Mouse (Mus musculus) spleen, adult 18-20 months (tissue): ENCODE measurements at regions not wholly inside any gene's neighbourhood (a gene's known extent, or its start where the extent isn't known, plus 50 kb on each side); places are given as distances from the start of the nearest gene placed in this dataset.

Experiments
- DNase-seq, 2 experiments: peaks; one replicate each; pipeline ENCODE4 v3.0.0; 2022; ENCODE audit warnings: mixed read lengths in 2 of 2

GRCm38 (mm10) chr8:18536059-18536458, 442.0 kb downstream of the Defb40 start:
- DNase-seq: no peak

DNA sequence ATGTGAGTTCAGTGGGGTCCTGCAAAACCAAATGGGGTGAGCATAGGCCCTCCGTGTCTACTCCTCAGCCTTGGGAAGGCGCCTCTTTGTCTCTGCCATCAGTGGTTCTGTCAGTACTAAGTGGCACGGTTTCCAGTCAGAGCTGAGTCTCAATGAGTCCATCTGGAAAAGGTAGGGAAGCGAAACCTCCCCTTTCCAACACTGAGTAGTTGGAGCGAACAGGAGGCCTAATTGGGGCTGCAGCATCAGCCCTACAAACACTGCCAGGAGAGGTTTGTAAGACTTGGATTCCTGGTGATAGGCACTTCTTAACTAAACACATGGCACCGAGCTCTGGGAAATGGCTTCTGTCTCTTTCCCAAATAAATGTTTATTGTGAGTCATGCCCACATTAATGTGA, 449.9 kb downstream of the Defb40 start:
- DNase-seq: no peak

- no peak for DNase-seq
These were observed 465.6 kb downstream of the Defb40 start for GRCm38 (mm10) chr8:18512409-18512808.

GRCm38 (mm10) chr8:18506158-18507022, 471.7 kb downstream of the Defb40 start:
- no peak for DNase-seq

GRCm38 (mm10) chr8:18490620-18491019, 487.4 kb downstream of the Defb40 start:
- DNase-seq: no peak

- DNase-seq: no peak
These were observed 498.0 kb downstream of the Defb40 start for GRCm38 (mm10) chr8:18480081-18480480.

DNA sequence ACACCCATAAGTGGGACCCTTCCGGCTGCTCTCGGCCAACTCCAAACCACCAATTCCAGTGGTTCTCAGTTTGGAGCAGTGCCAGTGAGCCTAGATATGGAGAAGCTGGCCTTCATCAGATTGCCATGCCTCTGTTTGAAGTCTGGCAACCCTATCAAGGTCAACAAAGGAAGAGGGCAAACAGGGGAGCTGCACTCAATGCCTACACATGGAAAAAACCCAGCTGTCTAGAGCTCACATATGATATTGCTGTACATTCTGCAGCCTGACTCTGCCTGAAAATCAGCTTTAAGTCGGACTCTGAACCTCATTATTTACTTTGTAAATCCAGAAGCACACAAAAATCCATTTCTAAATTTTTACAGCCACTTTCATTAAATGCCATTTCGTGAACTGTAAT, 499.9 kb downstream of the Defb40 start:
- DNase-seq: no peak

DNA sequence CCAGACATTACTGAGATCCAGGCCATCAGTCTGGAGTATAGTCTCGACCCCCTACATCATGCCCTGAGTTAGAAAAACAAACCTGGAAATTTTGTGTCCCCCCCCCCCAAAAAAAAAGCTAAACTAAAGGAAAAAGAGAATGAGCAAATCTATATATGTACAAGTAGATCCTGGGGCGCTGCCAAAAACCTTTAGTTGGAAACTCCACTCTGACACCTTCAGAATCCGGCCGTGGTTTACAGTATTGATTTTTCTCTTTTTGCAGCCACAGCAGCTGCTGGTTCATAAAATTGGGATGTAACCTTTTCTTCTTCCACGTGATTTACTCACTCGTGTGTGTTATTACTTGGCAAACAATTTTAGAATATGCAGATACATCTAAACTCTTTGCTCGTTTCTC, 510.5 kb downstream of the Defb40 start:
- DNase-seq: no peak

GRCm38 (mm10) chr8:18460609-18461008, 517.4 kb downstream of the Defb40 start:
- DNase-seq: no peak

GRCm38 (mm10) chr8:18457470-18457869, 520.6 kb downstream of the Defb40 start:
- DNase-seq: no peak

DNA sequence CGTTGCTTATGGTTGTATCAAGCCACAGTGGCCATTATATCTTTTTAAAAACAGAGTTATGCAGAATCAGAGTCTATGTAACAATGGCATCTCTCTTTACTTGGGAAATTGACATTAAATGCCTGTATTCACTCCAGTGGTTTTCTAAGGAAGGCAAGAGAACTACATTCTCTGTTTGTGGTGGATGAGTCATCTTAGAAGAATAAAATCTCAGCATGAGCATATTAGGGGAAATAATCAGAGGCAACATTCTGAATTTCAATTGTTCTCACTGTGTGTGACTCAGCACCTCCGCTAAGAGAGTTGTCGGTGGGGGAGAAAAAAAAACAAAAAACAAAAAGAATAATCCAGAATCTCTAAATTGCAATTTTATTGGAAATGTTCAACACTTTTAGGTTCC, 529.0 kb downstream of the Defb40 start:
- DNase-seq: no peak

DNA sequence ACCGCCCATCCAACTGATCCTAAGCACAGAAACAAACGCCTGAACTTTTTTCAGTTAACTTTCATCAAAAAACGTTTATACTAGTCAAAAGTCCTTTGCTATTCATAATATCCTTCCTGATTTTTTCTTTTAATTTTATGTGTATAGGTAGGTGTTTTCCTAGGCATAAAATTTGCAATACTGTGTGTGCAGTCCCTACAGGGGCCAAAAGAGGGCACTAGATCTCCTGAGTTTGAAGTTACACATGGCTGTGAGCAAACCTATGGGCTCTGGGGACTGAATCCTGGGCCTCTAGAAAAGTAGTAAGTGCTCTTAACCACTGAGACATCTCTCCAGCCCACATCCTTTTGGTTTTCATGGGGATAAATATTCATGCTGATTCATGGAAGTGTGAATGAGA, 535.8 kb downstream of the Defb40 start:
- DNase-seq: no peak

DNA sequence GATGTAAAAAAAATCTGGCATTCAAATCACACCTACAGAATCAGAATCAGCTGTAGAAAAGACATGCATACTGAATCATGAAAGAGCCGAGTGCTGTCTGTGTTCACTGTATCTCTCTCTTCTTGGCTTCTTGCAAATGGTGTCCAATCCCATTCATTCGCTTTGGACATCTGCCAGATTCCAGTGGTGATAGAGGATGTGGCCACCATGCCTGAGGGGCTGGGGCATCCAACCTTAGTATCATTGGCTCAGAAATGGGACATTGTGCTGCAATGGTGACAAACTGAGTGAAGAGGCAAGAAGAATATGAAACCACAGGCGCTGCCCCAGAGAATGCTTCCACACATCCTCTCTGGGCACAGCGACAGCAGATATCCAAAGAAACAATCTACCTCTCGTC, 555.2 kb downstream of the Defb40 start:
- no peak for DNase-seq

DNA sequence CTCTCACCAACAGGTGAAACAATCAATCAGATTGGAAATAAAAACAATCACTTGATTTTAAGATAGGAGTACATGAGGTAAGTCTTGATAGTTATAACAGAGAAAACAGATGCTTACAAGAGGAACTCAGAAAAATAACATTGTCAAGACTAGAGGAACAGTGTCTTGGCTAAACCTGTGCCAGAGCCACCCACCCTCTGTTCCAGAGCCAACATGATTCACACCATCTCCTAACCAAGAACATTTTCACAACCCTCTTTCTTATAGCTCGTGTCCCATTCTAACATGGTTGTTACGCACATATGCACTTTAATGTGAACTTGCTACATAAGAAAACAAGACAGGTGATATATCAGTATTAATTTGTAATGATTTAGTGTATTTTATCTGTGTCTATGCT, 565.6 kb downstream of the Defb40 start:
- DNase-seq: no peak

- no peak for DNase-seq
These were observed 571.6 kb downstream of the Defb40 start for GRCm38 (mm10) chr8:18406446-18406845.

DNA sequence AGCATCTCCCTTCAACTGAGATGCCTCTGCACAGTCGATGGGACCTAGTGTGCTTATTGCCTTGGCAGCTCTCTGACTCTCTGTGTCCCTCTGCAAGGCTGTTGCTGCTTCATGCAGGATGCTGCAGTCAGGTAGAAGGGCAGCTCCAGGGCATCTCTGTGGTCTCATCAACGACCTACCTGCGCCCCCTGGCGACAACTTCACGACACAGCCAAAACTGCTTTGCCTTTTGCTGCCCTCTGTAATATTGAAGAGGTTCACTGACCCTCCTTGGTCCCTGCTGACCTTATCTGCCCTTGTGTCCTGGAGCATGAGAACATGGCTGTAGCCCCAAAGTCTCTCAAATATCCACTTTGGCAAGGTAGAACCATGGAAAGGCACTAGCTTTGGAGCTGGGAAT, 589.7 kb downstream of the Defb40 start:
- peak in 1 of 2 experiments; percentile 6 for DNase-seq

DNA sequence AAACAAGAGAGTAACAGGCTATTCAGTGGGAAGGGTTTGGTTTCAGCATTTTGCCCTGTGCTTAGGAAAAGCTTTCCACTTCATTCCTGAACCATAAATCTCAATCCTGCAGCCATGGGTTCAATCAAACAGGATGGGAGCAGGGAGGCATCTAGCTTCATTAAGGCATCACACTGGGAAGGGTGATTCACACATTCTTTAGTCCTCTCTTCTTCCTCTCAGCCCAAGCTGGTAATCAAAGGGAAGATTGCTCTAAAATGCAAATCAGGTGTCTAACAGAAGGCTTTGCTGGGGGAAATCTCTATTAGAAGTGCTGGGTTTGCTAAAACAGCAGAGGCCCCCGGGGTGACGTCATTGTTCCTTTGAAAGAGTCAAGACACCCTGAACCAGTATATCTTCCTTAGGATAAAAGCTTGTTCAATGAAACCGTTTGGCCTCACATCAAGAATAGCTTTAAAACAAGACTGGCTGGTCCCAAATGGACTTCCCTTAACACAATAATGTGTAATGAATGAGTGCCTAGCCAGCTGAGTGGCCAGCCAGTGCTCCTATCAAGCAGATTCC, 596.4 kb downstream of the Defb40 start:
- no peak for DNase-seq

DNA sequence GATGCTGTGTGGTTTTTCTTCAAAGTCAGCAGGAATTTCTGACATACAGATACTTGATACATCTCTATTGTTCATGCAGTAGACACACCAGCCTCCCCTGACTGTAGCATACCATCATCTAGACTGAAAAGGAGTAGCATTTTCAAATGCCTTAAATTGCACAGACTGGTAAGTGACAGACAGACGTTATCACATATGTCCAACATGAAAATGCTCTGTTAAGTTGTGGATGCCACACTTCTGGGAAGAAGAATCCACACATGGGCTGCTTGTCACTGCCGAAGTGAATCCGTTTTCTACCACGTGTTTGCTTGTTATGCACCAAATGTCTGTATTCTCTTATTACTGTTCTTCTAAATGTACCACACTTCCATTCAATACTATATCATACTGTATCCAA, 629.3 kb downstream of the Defb40 start:
- no peak for DNase-seq

- DNase-seq: no peak
These were observed 631.8 kb downstream of the Defb40 start for GRCm38 (mm10) chr8:18346248-18346647.

DNA sequence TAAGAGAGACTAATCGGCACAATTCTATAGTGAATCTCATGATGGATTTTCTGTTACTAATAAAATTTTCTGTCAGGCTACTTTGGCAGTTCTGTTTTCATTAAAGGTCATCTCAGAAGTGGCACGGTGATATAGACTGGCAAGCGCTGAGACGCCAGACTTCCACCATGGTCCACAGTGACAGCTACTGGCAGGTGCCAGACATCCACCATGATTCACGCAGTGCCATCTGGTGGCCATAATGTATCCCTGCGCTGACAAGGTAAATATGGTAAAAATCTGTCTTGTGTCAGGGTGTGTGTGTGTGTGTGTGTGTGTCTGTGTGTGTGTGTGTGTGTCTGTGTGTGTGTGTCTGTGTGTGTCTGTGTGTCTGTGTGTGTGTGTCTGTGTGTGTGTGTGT, 632.7 kb downstream of the Defb40 start:
- DNase-seq: no peak

- no peak for DNase-seq
These were observed 633.2 kb downstream of the Defb40 start for GRCm38 (mm10) chr8:18344838-18345237.

- no peak for DNase-seq
These were observed 642.5 kb downstream of the Defb40 start for GRCm38 (mm10) chr8:18335576-18335975.

DNA sequence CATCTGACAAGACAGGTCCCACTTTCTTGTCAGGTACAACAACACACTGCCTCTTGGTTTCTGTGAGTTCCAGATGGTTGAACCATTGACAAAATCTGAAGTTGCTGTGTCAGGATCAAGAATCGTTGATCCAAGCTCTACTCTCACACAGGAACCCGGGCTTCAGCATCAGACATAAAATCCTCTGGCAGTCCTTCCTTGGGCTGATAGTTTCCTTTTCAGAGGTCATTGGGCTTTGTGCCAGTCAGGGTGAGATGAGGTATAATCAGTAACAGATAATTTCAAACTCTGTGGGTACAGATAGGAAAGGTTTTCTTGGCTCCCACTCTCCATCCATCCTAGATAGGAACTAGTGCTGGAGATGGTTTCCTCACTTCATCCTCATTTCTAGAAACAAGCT, 649.5 kb downstream of the Defb40 start:
- no peak for DNase-seq

- no peak for DNase-seq
These were observed 661.6 kb downstream of the Defb40 start for GRCm38 (mm10) chr8:18316488-18316887.

GRCm38 (mm10) chr8:18311597-18311996, 666.5 kb downstream of the Defb40 start:
- no peak for DNase-seq
